Mouse (Mus musculus): Measurements from ENCODE around the gene Vmn1r44. TPM values are rescaled to one million over a fixed set of nuclear protein-coding genes. Genes with fewer than 3 reads are reported as not detected.

The Vmn1r44 gene
- not detected in 2 replicates for polyA plus RNA-seq (2012; rRNA removed)

GRCm38 (mm10) chr6:89883360-89883759 is at the start of gene Vmn1r44:
Gene Vmn1r44 (plus strand): TSS chr6:89883660.

GRCm38 (mm10) chr6:89876313-89876712 is 7.1 kb upstream of the Vmn1r44 start, which contains the start of the genes Vmn1r42 and Vmn1r43:
Gene Vmn1r42 (minus strand): TSS chr6:89876413.
Gene Vmn1r43 (minus strand): TSS chr6:89876413.

GRCm38 (mm10) chr6:89940498-89940897 is 57.0 kb downstream of the Vmn1r44 start, which contains the start of gene Vmn1r45:
Gene Vmn1r45 (minus strand): TSS chr6:89940598.

Other genes starting within 250 kb of the Vmn1r44 start
- gene Txnrd3, start 239.7 kb upstream of the Vmn1r44 start, polyA plus RNA-seq (2012; rRNA removed) = 6.9 and 7.0 TPM in 2 replicates
- not detected in 2 replicates for gene Vmn1r40, start 176.1 kb upstream of the Vmn1r44 start, polyA plus RNA-seq (2012; rRNA removed)
- not detected in 2 replicates for gene Vmn1r41, start 142.9 kb upstream of the Vmn1r44 start, polyA plus RNA-seq (2012; rRNA removed)
- gene Vmn1r42, start 7.2 kb upstream of the Vmn1r44 start, polyA plus RNA-seq (2012; rRNA removed) = not detected in 2 replicates
- gene Vmn1r43, start 7.2 kb upstream of the Vmn1r44 start, polyA plus RNA-seq (2012; rRNA removed) = not detected in 2 replicates
- gene Vmn1r45, start 56.9 kb downstream of the Vmn1r44 start, polyA plus RNA-seq (2012; rRNA removed) = not detected in 2 replicates
- gene Vmn1r46, start 85.7 kb downstream of the Vmn1r44 start, polyA plus RNA-seq (2012; rRNA removed) = not detected in 2 replicates
- not detected in 2 replicates for gene Vmn1r47, start 132.5 kb downstream of the Vmn1r44 start, polyA plus RNA-seq (2012; rRNA removed)
- gene Vmn1r48, start 153.2 kb downstream of the Vmn1r44 start, polyA plus RNA-seq (2012; rRNA removed) = not detected in 2 replicates
- gene Vmn1r49, start 194.8 kb downstream of the Vmn1r44 start, polyA plus RNA-seq (2012; rRNA removed) = not detected in 2 replicates
- gene Vmn1r50, start 217.8 kb downstream of the Vmn1r44 start, polyA plus RNA-seq (2012; rRNA removed) = not detected in 2 replicates
- not detected in 2 replicates for gene Vmn1r51, start 238.9 kb downstream of the Vmn1r44 start, polyA plus RNA-seq (2012; rRNA removed)

Data from colon, adult 2 months (tissue).